Mouse (Mus musculus): ENCODE data around the gene Wdr27.

Wdr27 gene

GRCm38 (mm10) chr17:14817975-14818374 is 125.0 kb downstream of the Wdr27 start:
- no peak for DNase-seq (ENCODE audit: low spot score in 2 of 2)

DNA sequence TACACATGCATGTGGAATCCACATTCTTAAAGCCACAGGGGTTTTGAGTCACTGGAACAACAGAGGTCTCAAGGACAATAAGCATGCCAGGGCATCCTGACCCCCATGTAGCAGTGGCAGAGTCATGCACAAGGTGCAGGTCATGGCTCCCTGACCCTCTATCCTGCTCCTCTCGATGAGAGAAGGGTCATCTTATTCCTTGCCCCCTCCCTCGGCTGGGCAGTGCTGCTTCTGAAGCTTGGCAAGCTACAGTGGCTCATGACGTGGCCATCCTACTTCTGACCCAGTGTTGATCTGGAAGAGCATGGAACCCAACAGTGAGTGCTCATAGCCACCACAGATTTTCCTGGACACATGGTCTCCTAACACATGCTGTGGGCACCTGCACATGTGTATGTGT is 126.9 kb downstream of the Wdr27 start:
- DNase-seq (ENCODE audit: low spot score in 2 of 2), result no peak

GRCm38 (mm10) chr17:14815304-14815703 is 127.7 kb downstream of the Wdr27 start:
- DNase-seq (ENCODE audit: low spot score in 2 of 2), result no peak

- DNase-seq (ENCODE audit: low spot score in 2 of 2), result no peak
These were observed 130.3 kb downstream of the Wdr27 start for GRCm38 (mm10) chr17:14812631-14813030.

- DNase-seq (ENCODE audit: low spot score in 2 of 2), result no peak
These were observed 130.9 kb downstream of the Wdr27 start for GRCm38 (mm10) chr17:14812033-14812432.

GRCm38 (mm10) chr17:14806808-14807207 is 136.2 kb downstream of the Wdr27 start:
- no peak for DNase-seq (ENCODE audit: low spot score in 2 of 2)

DNA sequence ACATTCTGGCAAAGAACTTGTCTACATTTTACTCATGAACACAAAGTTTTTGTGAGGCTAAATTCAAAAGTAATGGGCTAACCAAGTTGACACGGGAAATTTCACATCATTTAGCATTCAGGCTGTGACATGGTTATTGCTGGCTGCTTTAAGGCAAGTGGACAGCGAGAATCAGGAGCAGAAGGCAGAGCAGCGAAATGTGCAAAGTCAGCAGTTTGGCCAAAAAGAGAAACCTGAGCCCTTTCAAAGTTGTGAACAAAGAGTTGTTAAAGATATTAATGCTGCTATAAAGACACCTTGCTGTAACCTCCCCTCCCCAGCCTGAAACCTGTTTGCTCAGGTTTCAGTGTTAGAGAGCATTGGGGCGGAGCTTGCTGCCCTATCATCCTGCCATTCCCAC is 143.7 kb downstream of the Wdr27 start:
- DNase-seq (ENCODE audit: low spot score in 2 of 2), result no peak

GRCm38 (mm10) chr17:14795074-14795473 is 147.9 kb downstream of the Wdr27 start:
- DNase-seq (ENCODE audit: low spot score in 2 of 2), result no peak

- no peak for DNase-seq (ENCODE audit: low spot score in 2 of 2)
These were observed 163.6 kb downstream of the Wdr27 start for GRCm38 (mm10) chr17:14779356-14779755.

GRCm38 (mm10) chr17:14771339-14771738 is 171.6 kb downstream of the Wdr27 start:
- DNase-seq (ENCODE audit: low spot score in 2 of 2), result no peak

- no peak for DNase-seq (ENCODE audit: low spot score in 2 of 2)
These were observed 172.6 kb downstream of the Wdr27 start for GRCm38 (mm10) chr17:14770377-14770776.
